Mouse (Mus musculus) limb, embryonic 11.5 days (tissue): ENCODE measurements around the gene Hipk1. TPM values are rescaled to one million over a fixed set of nuclear protein-coding genes. Genes with fewer than 3 reads are reported as not detected.
"Not testable (repeated sequence)": the region's sequence is repeated elsewhere in the genome, so short reads cannot be mapped to it uniquely, and the experiment has no call there.

ENCODE experiments used
- ATAC-seq: fragments of 200-750 bp; cut with Nextera tagmentation; 2 replicates; pipeline ENCODE4 v1.8.0; 2017; ENCODE audit warnings: low read depth; ENCODE audit not compliant: insufficient number of reproducible peaks, low FRiP score, low TSS enrichment
- DNase-seq: peaks from one replicate; pipeline ENCODE4 v3.0.0-alpha.2; 2015; ENCODE audit warnings: low spot score
- H3K27ac ChIP-seq: fragments of 300-500 bp; sonication (generic); replicated peaks from 2 replicates; pipeline ENCODE4 v1.5.1; 2014; ENCODE audit warnings: low read depth, mild to moderate bottlenecking, low read length
- H3K27me3 ChIP-seq: fragments of 300-500 bp; sonication (generic); 2 replicates; pipeline ENCODE4 v1.6.1; 2014; ENCODE audit warnings: mild to moderate bottlenecking, low read length, mixed read lengths; ENCODE audit not compliant: control insufficient read depth, insufficient read depth
- H3K36me3 ChIP-seq: fragments of 300-500 bp; sonication (generic); 2 replicates; pipeline ENCODE4 v1.6.1; 2014; ENCODE audit warnings: mild to moderate bottlenecking, low read length, moderate library complexity, mixed read lengths; ENCODE audit not compliant: control insufficient read depth, insufficient read depth
- H3K4me1 ChIP-seq: fragments of 300-500 bp; sonication (generic); 2 replicates; pipeline ENCODE4 v1.6.1; 2014; ENCODE audit warnings: low read length, mixed read lengths; ENCODE audit not compliant: control insufficient read depth, insufficient read depth
- H3K4me2 ChIP-seq: fragments of 300-500 bp; sonication (generic); 2 replicates; pipeline ENCODE4 v1.6.1; 2014; ENCODE audit warnings: low read depth, mild to moderate bottlenecking, moderate library complexity; ENCODE audit not compliant: severe bottlenecking
- H3K4me3 ChIP-seq: fragments of 300-500 bp; sonication (generic); 2 replicates; pipeline ENCODE4 v1.5.1; 2014; ENCODE audit warnings: low read depth, low read length
- H3K9ac ChIP-seq: fragments of 300-500 bp; sonication (generic); 2 replicates; pipeline ENCODE4 v1.6.1; 2014; ENCODE audit warnings: mild to moderate bottlenecking, low read length
- H3K9me3 ChIP-seq: fragments of 300-500 bp; sonication (generic); 2 replicates; pipeline ENCODE4 v1.6.1; 2016; ENCODE audit warnings: low read length; ENCODE audit not compliant: control insufficient read depth
- WGBS: fragments of 180-500 bp; shearing (Covaris S2); extraction: QIAGEN DNeasy Blood & Tissue Kit; methylation state at CpG from one replicate; pipeline ENCODE4 v1.1.7; 2014; 5-methylcytosine and 5-hydroxymethylcytosine counted together
- polyA plus RNA-seq: library from polyadenylated mRNA; unstranded; fragments of >200 nt; fragmentation: Nextera tagmentation; extraction: Ambion mirVana; gene quantifications from 2 replicates; pipeline ENCODE4 v1.2.1, GENCODE M21; 2014

The Hipk1 gene
- polyA plus RNA-seq = 13.0 and 13.4 TPM in 2 replicates

- ATAC-seq (peak; percentile 89), DNase-seq (peak; percentile 94)
- Histone ChIP-seq H3K9ac (peak within 1 kb of the TSS; percentile 81), H3K27ac (0 out of 2 replicates have a peak within 1 kb of the TSS, but pooled peaks have one; percentile 22), H3K9me3 (no peaks in the 10 kb centered on the region), H3K27me3 (no peaks in the 10 kb centered on the region), H3K4me3 (peak within 1 kb of the TSS; percentile 74), H3K36me3 (no peaks in the 10 kb centered on the region), H3K4me1 (0 out of 2 replicates have a peak, but pooled peaks cover 2% of the 10 kb centered on the region), H3K4me2 (peak within 1 kb of the TSS; percentile 73)
- 10% methylated on average over 47 of the region's 49 CpGs for WGBS
Observed at GRCm38 (mm10) chr3:103791230-103792110, at the start of gene Hipk1. Gene Hipk1, minus strand, starts transcription at chr3:103791563.

DNA sequence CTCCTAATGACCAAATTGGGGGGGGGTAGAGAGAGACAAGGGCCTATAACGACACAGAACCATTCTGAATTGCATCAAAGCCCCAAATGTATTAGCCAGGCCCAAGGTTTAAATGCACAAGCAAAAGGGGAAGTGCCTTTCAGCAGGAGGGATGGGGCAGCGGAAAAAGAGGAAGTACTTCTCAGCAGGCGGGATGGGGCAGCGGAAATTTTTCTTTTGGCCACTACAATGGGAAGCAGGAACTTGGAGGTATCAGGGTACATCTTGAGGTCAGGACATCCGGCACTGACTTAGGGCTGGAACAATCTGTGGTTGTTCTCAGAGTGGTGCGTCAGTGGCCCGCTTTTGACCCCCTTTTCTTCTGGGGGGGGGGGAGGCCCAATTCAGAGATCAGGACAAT, 49.6 kb upstream of the Hipk1 start:
- not testable (repeated sequence) for H3K27ac ChIP-seq, H3K9ac ChIP-seq, H3K4me2 ChIP-seq, DNase-seq, H3K4me1 ChIP-seq, H3K9me3 ChIP-seq, ATAC-seq, H3K4me3 ChIP-seq, H3K36me3 ChIP-seq, H3K27me3 ChIP-seq
- WGBS = 95% methylated on average over 7 of the region's 7 CpGs

- not testable (repeated sequence) for ATAC-seq, H3K4me1 ChIP-seq, H3K27me3 ChIP-seq, H3K27ac ChIP-seq, H3K36me3 ChIP-seq, H3K4me2 ChIP-seq, H3K9me3 ChIP-seq, H3K9ac ChIP-seq, H3K4me3 ChIP-seq, DNase-seq
- WGBS = 85% methylated on average over 3 of the region's 3 CpGs
Observed at GRCm38 (mm10) chr3:103840195-103840594, 48.8 kb upstream of the Hipk1 start.

GRCm38 (mm10) chr3:103839711-103840110, 48.3 kb upstream of the Hipk1 start:
- Histone ChIP-seq H3K27me3 (no peaks in the 10 kb centered on the region), H3K36me3 (no peaks in the 10 kb centered on the region), H3K9ac (no peak overlapping the region), H3K4me1 (no peaks in the 10 kb centered on the region), H3K4me2 (no peak overlapping the region), H3K27ac (no peak overlapping the region), H3K4me3 (no peak overlapping the region), H3K9me3 (no peaks in the 10 kb centered on the region)
- no peak for ATAC-seq
- no peak for DNase-seq
- WGBS = 93% methylated on average over 6 of the region's 6 CpGs

- no peaks in the 10 kb centered on the region for H3K9me3 ChIP-seq
- no peak overlapping the region for H3K27ac ChIP-seq
- no peaks in the 10 kb centered on the region for H3K27me3 ChIP-seq
- no peak for ATAC-seq
- 98% methylated on average over 5 of the region's 5 CpGs for WGBS
- no peaks in the 10 kb centered on the region for H3K4me1 ChIP-seq
- no peak overlapping the region for H3K4me2 ChIP-seq
- H3K4me3 ChIP-seq = no peak overlapping the region
- DNase-seq = no peak
- no peaks in the 10 kb centered on the region for H3K36me3 ChIP-seq
- no peak overlapping the region for H3K9ac ChIP-seq
Observed at GRCm38 (mm10) chr3:103836453-103836852, 45.1 kb upstream of the Hipk1 start.

- Histone ChIP-seq H3K4me2 (no peak overlapping the region), H3K9me3 (no peaks in the 10 kb centered on the region), H3K36me3 (no peaks in the 10 kb centered on the region), H3K27me3 (no peaks in the 10 kb centered on the region), H3K9ac (no peak overlapping the region), H3K4me3 (no peak overlapping the region), H3K4me1 (no peaks in the 10 kb centered on the region), H3K27ac (no peak overlapping the region)
- no peak for DNase-seq
- no peak for ATAC-seq
- WGBS = 82% methylated on average over 10 of the region's 10 CpGs
Observed at GRCm38 (mm10) chr3:103835951-103836310, 44.6 kb upstream of the Hipk1 start.

GRCm38 (mm10) chr3:103835272-103835950, 44.0 kb upstream of the Hipk1 start:
- Histone ChIP-seq H3K9ac (no peak overlapping the region), H3K4me1 (no peaks in the 10 kb centered on the region), H3K27ac (no peak overlapping the region), H3K4me2 (no peak overlapping the region), H3K36me3 (no peaks in the 10 kb centered on the region), H3K27me3 (no peaks in the 10 kb centered on the region), H3K4me3 (no peak overlapping the region), H3K9me3 (no peaks in the 10 kb centered on the region)
- no peak for ATAC-seq
- WGBS = 77% methylated on average over 6 of the region's 6 CpGs
- no peak for DNase-seq

GRCm38 (mm10) chr3:103834001-103834400, 42.6 kb upstream of the Hipk1 start:
- no peaks in the 10 kb centered on the region for H3K9me3 ChIP-seq
- no peak overlapping the region for H3K27ac ChIP-seq
- H3K9ac ChIP-seq = no peak overlapping the region
- ATAC-seq (no peak), DNase-seq (no peak)
- H3K4me2 ChIP-seq = no peak overlapping the region
- no peaks in the 10 kb centered on the region for H3K4me1 ChIP-seq
- no peak overlapping the region for H3K4me3 ChIP-seq
- no peaks in the 10 kb centered on the region for H3K36me3 ChIP-seq
- H3K27me3 ChIP-seq = no peaks in the 10 kb centered on the region
- 87% methylated on average over 2 of the region's 2 CpGs for WGBS
